Mouse (Mus musculus) megakaryocyte, embryonic 14.5 days (primary cell): Measurements from ENCODE around the gene AU021092. TPM values are rescaled to one million over a fixed set of nuclear protein-coding genes. Genes with fewer than 3 reads are reported as not detected.

Source experiments
- H3K27me3 ChIP-seq: replicated peaks from 2 replicates; pipeline ENCODE3; 2012; ENCODE audit warnings: inconsistent platforms
- H3K36me3 ChIP-seq: replicated peaks from 2 replicates; pipeline ENCODE3; 2012; ENCODE audit warnings: low read length, inconsistent platforms, mixed read lengths
- H3K4me1 ChIP-seq: 2 replicates; pipeline ENCODE4 v1.6.1; 2012; ENCODE audit warnings: inconsistent platforms
- H3K4me3 ChIP-seq: replicated peaks from 2 replicates; pipeline ENCODE3; 2012; ENCODE audit warnings: moderate library complexity, mild to moderate bottlenecking, inconsistent platforms
- H3K9me3 ChIP-seq: 2 replicates; pipeline ENCODE4 v1.6.1; 2012; ENCODE audit warnings: inconsistent platforms
- FLI1 ChIP-seq: IDR thresholded peaks from 2 replicates; pipeline ENCODE4 v1.6.1; 2012; ENCODE audit warnings: low read length, inconsistent platforms, mixed read lengths
- GATA1 ChIP-seq: IDR thresholded peaks from 3 replicates; pipeline ENCODE4 v1.6.1; 2012; ENCODE audit warnings: mixed read lengths, low read length, inconsistent platforms, borderline replicate concordance
- polyA plus RNA-seq: library from polyadenylated mRNA; stranded (reverse); fragments of >175 nt; gene quantifications from 2 replicates; pipeline ENCODE4 v1.2.3, GENCODE M21; 2012; ENCODE audit warnings: low replicate concordance; ENCODE audit not compliant: insufficient read depth

Gene AU021092
- polyA plus RNA-seq, 1 experiment, result not detected

DNA sequence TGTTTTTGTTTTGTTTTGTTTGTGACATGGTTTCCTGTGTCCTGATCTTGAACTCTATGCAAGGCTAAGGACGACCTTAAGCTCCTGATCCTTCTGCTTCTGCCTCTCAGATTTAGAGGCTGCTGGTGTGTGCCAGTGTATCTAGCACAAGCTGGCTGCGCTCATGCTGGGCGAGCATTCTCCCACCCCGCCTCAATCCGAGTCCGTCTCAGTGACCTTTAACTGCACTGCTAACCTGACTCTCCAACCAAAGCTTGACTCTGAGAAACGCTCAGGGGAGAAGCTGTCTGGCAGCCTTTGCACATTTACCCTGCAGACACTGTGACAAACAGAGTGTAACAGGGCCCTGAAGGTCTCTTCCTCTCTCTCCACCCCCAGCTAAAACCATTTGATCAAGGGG lies 36.4 kb downstream of the AU021092 start:
- no peak for TF ChIP-seq FLI1
- no peak for TF ChIP-seq GATA1
- Histone ChIP-seq H3K9me3 (no peaks in the 10 kb centered on the region), H3K27me3 (peaks cover 52% of the 10 kb centered on the region), H3K4me1 (peaks cover 11% of the 10 kb centered on the region), H3K36me3 (no peaks in the 10 kb centered on the region), H3K4me3 (no peak overlapping the region)

DNA sequence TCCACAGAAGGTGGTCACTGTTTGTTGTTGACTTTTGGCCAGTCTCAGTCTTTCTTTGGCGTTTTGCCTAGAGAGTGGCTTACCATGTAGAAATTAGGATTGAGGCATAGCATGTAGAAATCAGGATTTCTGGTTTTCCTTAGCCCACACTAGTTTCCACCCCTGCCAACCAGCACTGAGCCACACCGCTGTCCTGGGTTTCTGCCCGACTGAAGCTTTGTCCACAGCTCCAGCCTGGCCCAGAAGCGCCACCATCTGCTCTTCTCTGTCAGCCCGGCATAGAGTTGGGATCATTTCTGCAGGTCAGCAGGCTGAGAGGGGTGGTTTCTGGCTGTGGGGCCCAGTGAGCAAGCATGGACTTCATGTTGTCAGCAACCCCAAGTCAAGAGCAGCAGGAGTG lies 37.1 kb downstream of the AU021092 start:
- TF ChIP-seq GATA1 (no peak), FLI1 (no peak)
- Histone ChIP-seq H3K36me3 (no peaks in the 10 kb centered on the region), H3K4me1 (peaks cover 11% of the 10 kb centered on the region), H3K4me3 (no peak overlapping the region), H3K9me3 (no peaks in the 10 kb centered on the region), H3K27me3 (peaks cover 56% of the 10 kb centered on the region)

DNA sequence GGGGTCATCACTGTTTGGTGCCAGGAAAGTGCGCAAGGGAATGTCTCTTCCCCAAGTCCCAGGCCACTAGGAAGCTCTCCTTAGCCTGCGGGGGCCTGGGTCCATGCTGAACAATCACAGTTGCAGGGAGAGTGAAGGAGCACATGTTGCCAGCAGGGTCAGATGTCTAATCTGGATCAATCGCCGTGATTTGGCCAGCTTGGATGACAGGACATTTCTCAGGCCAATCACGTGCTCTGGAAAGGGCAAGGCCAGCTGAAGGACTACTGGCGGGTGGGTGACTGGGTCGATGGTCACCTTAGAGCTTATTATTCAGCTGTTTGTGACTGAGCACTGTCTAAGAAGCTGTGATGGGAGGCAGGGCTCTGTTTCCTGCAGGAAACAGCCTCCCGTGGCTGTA lies 38.0 kb downstream of the AU021092 start:
- H3K4me1 ChIP-seq, result peaks cover 11% of the 10 kb centered on the region
- no peaks in the 10 kb centered on the region for H3K9me3 ChIP-seq
- no peak overlapping the region for H3K4me3 ChIP-seq
- TF ChIP-seq GATA1 (no peak), FLI1 (no peak)
- H3K36me3 ChIP-seq, result no peaks in the 10 kb centered on the region
- peaks cover 48% of the 10 kb centered on the region for H3K27me3 ChIP-seq

DNA sequence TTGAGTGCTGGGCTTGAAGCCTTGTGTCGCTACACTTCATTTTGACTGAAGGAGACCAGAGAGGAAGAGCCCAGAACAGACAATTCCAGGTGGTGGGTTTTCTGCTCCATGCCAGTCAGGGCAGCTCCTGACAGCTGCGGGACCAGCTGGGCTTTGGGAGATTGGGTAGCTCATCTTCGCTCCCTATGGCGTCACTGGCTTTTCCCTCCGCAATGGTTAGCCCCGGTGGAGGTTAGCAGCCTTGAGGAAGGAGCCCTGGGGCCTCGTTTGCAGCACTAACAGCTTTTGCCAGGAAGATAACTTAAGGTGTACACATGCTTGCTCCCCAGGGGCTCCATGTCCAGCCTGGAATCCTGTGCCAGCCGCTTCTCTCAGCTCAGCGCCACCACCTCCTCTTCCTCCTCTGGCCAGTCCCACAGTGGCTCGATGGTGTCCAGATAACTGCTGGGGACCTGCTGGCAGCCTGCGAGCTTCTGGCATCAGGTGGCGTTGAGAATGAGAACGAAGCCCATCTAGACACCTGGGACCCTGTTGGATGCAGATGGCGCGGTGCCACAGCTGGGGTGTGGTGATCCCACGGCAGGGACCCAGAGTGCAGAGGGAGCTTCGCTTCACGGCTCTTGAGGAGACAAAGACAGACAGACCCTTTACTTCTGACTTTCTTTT lies 38.7 kb downstream of the AU021092 start:
- no peak for TF ChIP-seq FLI1
- TF ChIP-seq GATA1, result no peak
- Histone ChIP-seq H3K36me3 (no peaks in the 10 kb centered on the region), H3K27me3 (peaks cover 47% of the 10 kb centered on the region), H3K4me1 (peaks cover 11% of the 10 kb centered on the region), H3K9me3 (peaks cover 6% of the 10 kb centered on the region), H3K4me3 (no peak overlapping the region)

DNA sequence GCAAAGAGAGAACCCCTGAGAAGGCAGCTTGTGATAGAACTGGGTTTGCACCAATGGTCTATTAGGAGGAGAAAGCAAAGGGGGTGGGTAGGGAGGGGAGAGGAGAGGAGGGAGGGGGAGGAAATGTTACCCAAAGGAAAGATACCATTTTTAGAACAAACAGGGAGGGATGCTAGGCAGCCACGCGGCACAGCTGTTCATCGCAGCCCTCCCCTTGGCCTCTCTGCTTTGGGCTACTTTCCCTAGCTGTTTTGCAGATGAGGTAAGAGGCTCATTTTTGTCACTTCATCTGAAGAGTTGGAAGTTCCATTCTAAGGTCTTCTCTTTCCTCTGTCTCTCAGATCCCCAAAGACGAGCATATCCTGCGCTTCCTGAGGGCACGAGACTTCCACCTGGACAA lies 49.5 kb downstream of the AU021092 start:
- H3K27me3 ChIP-seq, result peaks cover 14% of the 10 kb centered on the region
- peaks cover 48% of the 10 kb centered on the region for H3K4me1 ChIP-seq
- H3K9me3 ChIP-seq, result peaks cover 21% of the 10 kb centered on the region
- TF ChIP-seq FLI1 (no peak), GATA1 (no peak)
- H3K36me3 ChIP-seq, result no peaks in the 10 kb centered on the region
- no peak overlapping the region for H3K4me3 ChIP-seq

DNA sequence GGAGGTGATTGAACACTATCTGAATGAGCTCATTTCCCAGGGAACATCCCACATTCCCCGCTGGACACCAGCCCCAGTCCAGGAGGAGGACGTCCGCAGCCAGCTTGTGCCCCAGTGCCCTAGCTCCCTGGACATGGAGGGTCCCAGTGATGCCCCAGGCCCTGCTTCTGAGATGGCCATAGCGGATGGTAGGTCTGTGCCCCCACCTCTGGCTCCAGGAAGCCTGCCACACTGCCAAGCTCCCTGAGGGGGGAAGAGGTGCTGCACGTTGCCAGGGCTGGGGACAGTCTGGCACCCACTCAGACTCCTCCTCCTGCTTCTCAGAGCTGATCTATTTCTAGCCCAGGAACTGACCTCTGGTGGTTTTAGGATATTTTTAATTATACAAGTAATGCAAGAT lies 53.3 kb downstream of the AU021092 start:
- Histone ChIP-seq H3K27me3 (peaks cover 15% of the 10 kb centered on the region), H3K4me3 (peak overlapping the region; percentile 65), H3K4me1 (peaks cover 55% of the 10 kb centered on the region), H3K9me3 (peaks cover 10% of the 10 kb centered on the region), H3K36me3 (no peaks in the 10 kb centered on the region)
- TF ChIP-seq GATA1 (no peak), FLI1 (no peak)

DNA sequence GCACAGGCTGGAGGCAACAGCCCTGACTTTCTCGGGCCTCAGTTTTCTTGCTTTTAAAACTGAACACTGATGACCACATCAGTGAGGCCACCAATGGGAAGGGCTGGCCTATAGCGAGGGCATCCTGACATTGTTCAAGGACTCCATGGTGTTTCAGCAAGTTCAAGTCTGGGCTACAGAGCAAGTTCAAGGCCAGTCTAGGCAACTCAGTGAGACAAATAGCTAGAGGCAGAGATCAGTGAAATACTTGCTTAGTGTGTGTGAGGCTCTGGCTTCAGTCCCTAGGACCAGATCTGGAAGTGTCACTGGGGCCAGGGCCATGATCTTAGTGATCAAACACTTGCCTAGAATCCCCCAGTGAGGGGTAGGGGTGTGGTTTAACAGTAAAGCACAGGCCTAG lies 54.1 kb downstream of the AU021092 start:
- H3K4me1 ChIP-seq, result peaks cover 53% of the 10 kb centered on the region
- peaks cover 16% of the 10 kb centered on the region for H3K27me3 ChIP-seq
- no peak for TF ChIP-seq GATA1
- TF ChIP-seq FLI1, result no peak
- H3K4me3 ChIP-seq, result no peak overlapping the region
- H3K36me3 ChIP-seq, result no peaks in the 10 kb centered on the region
- H3K9me3 ChIP-seq, result peaks cover 2% of the 10 kb centered on the region; the same call in 1 of the 2 replicates

DNA sequence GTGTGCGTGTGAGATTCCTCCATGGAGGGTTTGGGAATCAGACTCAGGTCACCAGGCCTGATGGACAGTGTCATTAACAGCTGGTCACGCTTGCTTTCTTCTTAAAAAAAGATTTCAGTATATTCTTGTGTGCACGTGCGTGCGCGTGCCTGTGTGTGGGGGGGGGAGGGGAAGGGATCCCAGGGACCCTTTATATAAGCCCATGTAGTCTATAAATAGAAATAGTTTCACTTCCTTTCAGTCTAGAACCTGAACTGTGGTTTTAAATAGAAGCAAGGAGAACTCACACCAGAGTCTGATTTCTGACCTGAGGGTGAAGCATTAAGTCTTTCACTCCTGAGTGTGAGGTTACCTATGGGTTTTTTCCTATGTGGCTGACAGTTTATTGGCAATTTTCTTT lies 57.8 kb downstream of the AU021092 start:
- TF ChIP-seq FLI1 (no peak), GATA1 (no peak)
- Histone ChIP-seq H3K4me1 (peaks cover 39% of the 10 kb centered on the region), H3K36me3 (no peaks in the 10 kb centered on the region), H3K9me3 (no peaks in the 10 kb centered on the region), H3K4me3 (no peak overlapping the region), H3K27me3 (peaks cover 30% of the 10 kb centered on the region)

Other genes starting within 250 kb of the AU021092 start
- gene Sept12, start 224.4 kb downstream of the AU021092 start, polyA plus RNA-seq, result not detected in 2 replicates
- not detected in 2 replicates for gene Smim22, start 215.0 kb downstream of the AU021092 start, polyA plus RNA-seq
- 34.2 and 52.7 TPM in 2 replicates for gene Rogdi, start 208.7 kb downstream of the AU021092 start, polyA plus RNA-seq
- gene Glyr1, start 172.4 kb downstream of the AU021092 start, polyA plus RNA-seq, result 4.3 and 10.9 TPM in 2 replicates
- 8.9 and 11.3 TPM in 2 replicates for gene Ubn1, start 172.2 kb downstream of the AU021092 start, polyA plus RNA-seq
- not detected in 2 replicates for gene Ppl, start 89.9 kb downstream of the AU021092 start, polyA plus RNA-seq
- 0.71 TPM in 1 of 2 replicates, not detected in the other for gene Sec14l5, start 75.2 kb downstream of the AU021092 start, polyA plus RNA-seq
- 23.9 and 25.4 TPM in 2 replicates for gene Nagpa, start 18.3 kb downstream of the AU021092 start, polyA plus RNA-seq
- 9.6 and 10.8 TPM in 2 replicates for gene Alg1, start 11.3 kb upstream of the AU021092 start, polyA plus RNA-seq
- 2.5 TPM in 1 of 2 replicates, not detected in the other for gene Eef2kmt, start 33.7 kb upstream of the AU021092 start, polyA plus RNA-seq